Mouse (Mus musculus) E14TG2a.4 (cell line): Measurements from ENCODE around the gene Acta1.

ENCODE experiments used
- H3K27me3 ChIP-seq: 2 replicates; pipeline ENCODE4 v1.6.1; 2014; ENCODE audit warnings: low read length, control low read depth; ENCODE audit not compliant: insufficient read depth
- H3K36me3 ChIP-seq: 2 replicates; pipeline ENCODE4 v1.6.1; 2014; ENCODE audit warnings: low read length, control low read depth; ENCODE audit not compliant: insufficient read depth
- H3K4me1 ChIP-seq: replicated peaks from 2 replicates; pipeline ENCODE4 v1.6.1; 2014; ENCODE audit warnings: low read depth, low read length, control low read depth
- H3K4me3 ChIP-seq: replicated peaks from 2 replicates; pipeline ENCODE4 v1.5.1; 2014; ENCODE audit warnings: mild to moderate bottlenecking, low read length
- H3K9me3 ChIP-seq: 2 replicates; pipeline ENCODE4 v1.6.1; 2014; ENCODE audit warnings: low read length, control low read depth
- CTCF ChIP-seq: conservative IDR thresholded peaks from 2 replicates; pipeline ENCODE4 v1.5.1; 2014; ENCODE audit warnings: low read length
- NANOG ChIP-seq: IDR thresholded peaks from 2 replicates; pipeline ENCODE4 v1.6.1; 2014; ENCODE audit warnings: borderline replicate concordance, low read length, mixed read lengths
- POU5F1 ChIP-seq: IDR thresholded peaks from 2 replicates; pipeline ENCODE4 v1.6.1; 2014; ENCODE audit warnings: low read length, borderline replicate concordance

Gene Acta1

DNA sequence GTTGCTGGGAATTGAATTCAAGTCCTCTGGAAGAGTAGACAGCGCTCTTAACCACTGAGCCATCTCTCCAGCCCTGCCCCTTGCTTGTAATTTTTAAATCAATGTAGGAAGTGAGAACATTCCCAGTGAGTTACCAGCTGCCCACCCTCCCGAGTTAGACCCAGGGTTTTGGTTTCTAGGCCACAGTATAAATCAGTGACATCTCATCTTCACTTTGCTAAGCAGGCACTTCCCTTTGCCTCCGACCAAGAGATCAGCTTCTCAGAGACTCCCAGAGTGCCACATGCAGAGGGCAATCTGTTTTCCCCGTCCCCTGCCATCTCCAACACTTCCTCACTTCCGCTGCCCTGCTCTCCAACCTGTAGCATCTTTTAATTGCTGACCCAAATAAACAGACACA lies 4.0 kb upstream of the Acta1 start:
- peaks cover 17% of the 10 kb centered on the region for H3K4me1 ChIP-seq
- no peak overlapping the region for H3K4me3 ChIP-seq
- no peaks in the 10 kb centered on the region for H3K9me3 ChIP-seq
- TF ChIP-seq CTCF (no peak), POU5F1 (no peak), NANOG (no peak)
- H3K27me3 ChIP-seq, result peaks cover 17% of the 10 kb centered on the region
- H3K36me3 ChIP-seq, result peaks cover 51% of the 10 kb centered on the region

DNA sequence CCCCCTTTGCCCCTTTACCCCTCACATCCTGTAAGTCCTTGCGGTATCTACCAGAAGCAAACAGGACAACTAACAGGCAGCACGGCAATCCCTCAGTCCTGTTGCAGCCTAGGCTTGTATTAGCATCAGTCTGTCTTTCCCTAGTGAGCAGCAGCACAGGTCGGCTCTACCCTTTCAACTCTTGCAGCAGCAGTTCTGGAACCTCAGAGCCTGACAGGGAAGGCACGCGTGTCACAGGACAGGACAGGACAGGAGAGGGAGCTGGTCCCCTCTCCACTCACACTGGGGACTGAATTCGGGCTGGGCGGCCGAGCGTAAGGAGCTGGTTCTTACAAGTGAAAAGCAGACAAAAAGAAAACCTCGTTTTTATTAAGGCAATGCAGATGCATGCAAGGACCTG lies 2.2 kb upstream of the Acta1 start:
- H3K4me3 ChIP-seq, result no peak overlapping the region
- peaks cover 35% of the 10 kb centered on the region for H3K27me3 ChIP-seq
- peaks cover 33% of the 10 kb centered on the region for H3K36me3 ChIP-seq
- no peaks in the 10 kb centered on the region for H3K9me3 ChIP-seq
- TF ChIP-seq NANOG, result no peak
- no peak for TF ChIP-seq POU5F1
- no peak for TF ChIP-seq CTCF
- peaks cover 30% of the 10 kb centered on the region for H3K4me1 ChIP-seq

DNA sequence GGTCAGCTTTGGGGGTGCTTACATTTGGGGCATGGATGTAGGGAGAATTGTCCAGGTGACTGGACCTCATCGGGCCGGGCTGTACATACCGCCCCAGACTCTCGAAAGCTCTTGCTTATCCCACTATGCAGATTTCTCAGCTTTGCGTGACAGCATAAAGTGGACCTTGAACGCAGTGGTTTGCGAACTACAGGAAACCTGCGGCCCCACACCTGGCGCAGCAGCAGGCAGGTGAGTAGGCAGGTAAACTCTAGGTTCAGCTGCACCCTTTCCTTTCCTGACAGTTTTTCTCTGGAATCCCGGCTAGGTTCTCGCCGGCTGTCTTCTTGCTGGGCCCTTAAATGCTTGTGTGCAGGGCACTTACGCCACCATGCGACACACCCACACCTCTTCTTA lies 1.8 kb upstream of the Acta1 start:
- Histone ChIP-seq H3K27me3 (peaks cover 39% of the 10 kb centered on the region), H3K4me3 (no peak overlapping the region), H3K36me3 (peaks cover 29% of the 10 kb centered on the region), H3K4me1 (peaks cover 34% of the 10 kb centered on the region), H3K9me3 (no peaks in the 10 kb centered on the region)
- TF ChIP-seq POU5F1, result no peak

DNA sequence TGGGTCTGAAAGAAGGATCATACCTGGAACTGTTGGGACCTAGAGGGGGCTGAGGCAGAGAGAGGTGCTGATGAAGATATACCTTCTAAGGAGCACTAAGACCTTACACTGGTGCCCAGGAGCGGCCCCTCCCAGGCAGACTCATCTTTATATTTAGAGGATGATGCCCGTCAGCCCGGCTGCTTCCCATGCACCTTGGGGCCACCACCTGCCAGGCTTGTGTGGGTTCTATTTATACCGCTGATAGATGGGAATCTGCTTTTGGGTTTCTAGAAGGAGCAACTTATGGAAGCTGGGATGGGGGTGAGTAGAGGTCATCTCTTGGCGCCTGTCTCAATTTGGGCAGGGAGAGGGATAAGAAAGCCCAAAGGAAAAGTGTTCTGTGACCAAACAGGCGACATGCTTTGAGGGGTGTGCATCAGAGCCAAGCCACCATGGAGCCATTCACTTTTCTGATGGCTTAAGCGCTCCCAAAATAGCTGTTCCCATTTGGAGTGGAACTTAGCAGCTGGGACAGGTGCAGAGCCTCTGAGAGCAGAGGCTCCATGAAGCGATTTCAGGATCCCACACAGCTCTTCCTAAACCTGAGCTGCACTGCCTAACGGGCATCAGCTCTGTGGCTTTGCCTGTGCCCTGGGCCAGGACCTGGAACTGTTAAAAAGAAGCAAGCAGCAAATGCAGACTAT lies 1.3 kb upstream of the Acta1 start:
- Histone ChIP-seq H3K4me1 (peaks cover 34% of the 10 kb centered on the region), H3K36me3 (peaks cover 23% of the 10 kb centered on the region), H3K9me3 (no peaks in the 10 kb centered on the region), H3K27me3 (peaks cover 43% of the 10 kb centered on the region), H3K4me3 (no peak overlapping the region)
- TF ChIP-seq POU5F1 (no peak), CTCF (no peak), NANOG (no peak)

DNA sequence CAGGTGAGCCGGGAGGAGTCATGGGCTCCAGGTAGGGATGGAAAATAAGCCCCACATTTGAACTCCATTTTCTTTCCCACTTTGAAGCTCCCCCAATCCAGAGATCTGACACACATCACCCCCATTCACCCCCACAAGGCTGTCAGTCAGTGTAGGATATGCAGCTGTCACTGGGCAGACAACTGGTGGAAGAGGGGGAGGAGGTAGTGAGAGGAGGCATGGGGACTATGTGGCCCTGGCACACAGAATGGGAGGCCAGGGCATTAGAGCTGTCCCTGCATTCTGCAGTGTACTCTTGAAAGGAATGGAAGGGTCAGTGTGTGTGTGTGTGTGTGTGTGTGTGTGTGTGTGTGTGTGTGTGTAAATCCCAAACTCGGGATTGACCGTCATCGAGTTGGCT lies 679 bp upstream of the Acta1 start:
- H3K9me3 ChIP-seq, result no peaks in the 10 kb centered on the region
- H3K27me3 ChIP-seq, result peaks cover 49% of the 10 kb centered on the region

DNA sequence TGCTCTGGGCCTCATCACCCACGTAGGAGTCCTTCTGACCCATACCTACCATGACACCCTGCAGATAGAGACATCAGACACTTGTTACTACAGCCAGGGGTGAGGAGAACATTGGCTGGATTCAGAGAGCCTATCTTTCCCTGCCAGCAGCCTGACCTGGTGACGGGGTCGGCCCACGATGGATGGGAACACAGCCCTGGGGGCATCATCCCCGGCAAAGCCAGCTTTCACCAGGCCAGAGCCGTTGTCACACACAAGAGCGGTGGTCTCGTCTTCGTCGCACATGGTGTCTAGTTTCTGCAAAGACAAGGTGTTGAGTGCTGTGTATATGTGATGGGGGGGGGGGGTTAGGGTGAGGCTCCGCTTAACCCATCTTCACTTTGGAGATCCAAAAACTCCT lies 1.1 kb downstream of the Acta1 start:
- peaks cover 34% of the 10 kb centered on the region for H3K4me1 ChIP-seq
- H3K4me3 ChIP-seq, result no peak overlapping the region
- no peak for TF ChIP-seq CTCF
- TF ChIP-seq NANOG, result no peak
- no peak for TF ChIP-seq POU5F1
- H3K9me3 ChIP-seq, result no peaks in the 10 kb centered on the region
- H3K36me3 ChIP-seq, result peaks cover under 1% of the 10 kb centered on the region; the same call in 1 of the 2 replicates
- H3K27me3 ChIP-seq, result peaks cover 57% of the 10 kb centered on the region

More for the DNA sequence above, 679 bp upstream of the Acta1 start:
- H3K36me3 ChIP-seq, result peaks cover 17% of the 10 kb centered on the region
- peaks cover 34% of the 10 kb centered on the region for H3K4me1 ChIP-seq
- H3K4me3 ChIP-seq, result no peak overlapping the region
- TF ChIP-seq CTCF (no peak), NANOG (no peak), POU5F1 (no peak)

DNA sequence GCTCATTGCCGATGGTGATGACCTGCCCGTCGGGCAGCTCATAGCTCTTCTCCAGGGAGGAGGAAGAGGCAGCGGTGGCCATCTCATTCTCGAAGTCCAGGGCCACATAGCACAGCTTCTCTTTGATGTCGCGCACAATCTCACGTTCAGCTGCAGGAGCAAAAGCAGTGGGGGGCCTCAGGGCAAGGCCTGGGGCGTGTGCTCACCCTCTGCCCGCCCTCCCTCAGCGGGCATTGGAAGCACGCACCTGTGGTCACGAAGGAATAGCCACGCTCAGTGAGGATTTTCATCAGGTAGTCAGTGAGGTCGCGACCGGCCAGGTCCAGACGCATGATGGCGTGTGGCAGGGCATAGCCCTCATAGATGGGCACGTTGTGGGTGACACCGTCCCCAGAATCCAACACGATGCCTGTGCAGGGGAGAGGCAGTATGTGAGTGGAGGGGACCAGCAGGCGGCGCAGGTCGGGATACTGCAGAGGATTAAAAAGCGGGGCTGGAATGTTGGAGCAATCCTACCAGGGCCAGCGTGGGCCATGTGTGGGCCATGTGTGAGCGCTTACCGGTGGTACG lies 1.9 kb downstream of the Acta1 start:
- TF ChIP-seq POU5F1, result no peak
- TF ChIP-seq CTCF, result no peak
- no peak for TF ChIP-seq NANOG
- peaks cover 57% of the 10 kb centered on the region for H3K27me3 ChIP-seq
- H3K4me1 ChIP-seq, result peaks cover 34% of the 10 kb centered on the region

DNA sequence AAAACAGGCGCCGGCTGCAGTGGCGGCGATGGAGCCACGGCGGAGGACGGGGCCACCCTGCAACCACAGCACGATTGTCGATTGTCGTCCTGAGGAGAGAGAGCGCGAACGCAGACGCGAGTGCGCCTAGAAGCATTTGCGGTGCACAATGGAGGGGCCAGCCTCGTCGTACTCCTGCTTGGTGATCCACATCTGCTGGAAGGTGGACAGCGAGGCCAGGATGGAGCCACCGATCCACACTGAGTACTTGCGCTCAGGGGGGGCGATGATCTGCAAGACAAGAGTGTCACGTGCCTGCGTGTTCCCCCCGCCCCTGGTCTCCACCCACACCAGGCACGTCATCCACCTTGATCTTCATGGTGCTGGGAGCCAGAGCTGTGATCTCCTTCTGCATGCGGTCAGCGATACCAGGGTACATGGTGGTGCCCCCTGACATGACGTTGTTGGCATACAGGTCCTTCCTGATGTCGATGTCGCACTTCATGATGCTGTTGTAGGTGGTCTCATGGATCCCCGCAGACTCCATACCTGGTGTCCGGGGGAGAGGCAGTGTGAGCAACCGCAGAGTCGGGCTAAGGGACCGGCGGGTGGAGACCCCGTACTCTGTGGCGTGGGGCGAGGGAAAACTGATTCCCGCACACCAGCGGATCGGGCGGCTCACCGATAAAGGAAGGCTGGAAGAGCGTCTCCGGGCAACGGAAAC lies 2.5 kb downstream of the Acta1 start:
- H3K4me3 ChIP-seq, result peak overlapping the region; percentile 74
- H3K9me3 ChIP-seq, result no peaks in the 10 kb centered on the region
- peaks cover 34% of the 10 kb centered on the region for H3K4me1 ChIP-seq
- H3K36me3 ChIP-seq, result no peaks in the 10 kb centered on the region
- TF ChIP-seq CTCF (no peak), POU5F1 (no peak), NANOG (no peak)
- peaks cover 57% of the 10 kb centered on the region for H3K27me3 ChIP-seq

More for the DNA sequence above, 1.9 kb downstream of the Acta1 start:
- H3K9me3 ChIP-seq, result no peaks in the 10 kb centered on the region
- peak overlapping the region; percentile 74 for H3K4me3 ChIP-seq
- no peaks in the 10 kb centered on the region for H3K36me3 ChIP-seq
